Mouse (Mus musculus) kidney, embryonic 16.5 days (tissue): ENCODE results near the gene Olig2. TPM values are rescaled to one million over a fixed set of nuclear protein-coding genes. Genes with fewer than 3 reads are reported as not detected.

Experiments used
- ATAC-seq: fragments of 200-750 bp; cut with Nextera tagmentation; 2 replicates; pipeline ENCODE4 v1.8.0; 2017; ENCODE audit warnings: moderate TSS enrichment; ENCODE audit not compliant: low FRiP score, low TSS enrichment
- H3K27ac ChIP-seq: fragments of 300-500 bp; sonication (generic); 2 replicates; pipeline ENCODE4 v1.5.1; 2014; ENCODE audit warnings: low read length
- H3K27me3 ChIP-seq: fragments of 300-500 bp; sonication (generic); 2 replicates; pipeline ENCODE4 v1.6.1; 2014; ENCODE audit warnings: low read length, control low read depth, mixed read lengths; ENCODE audit not compliant: insufficient read depth
- H3K36me3 ChIP-seq: fragments of 300-500 bp; sonication (generic); 2 replicates; pipeline ENCODE4 v1.6.1; 2014; ENCODE audit warnings: low read length, control low read depth, mixed read lengths; ENCODE audit not compliant: insufficient read depth
- H3K4me1 ChIP-seq: fragments of 300-500 bp; sonication (generic); 2 replicates; pipeline ENCODE4 v1.6.1; 2014; ENCODE audit warnings: low read length, control low read depth, mixed read lengths; ENCODE audit not compliant: insufficient read depth
- H3K4me2 ChIP-seq: fragments of 300-500 bp; sonication (generic); replicated peaks from 2 replicates; pipeline ENCODE4 v1.6.1; 2014; ENCODE audit warnings: low read depth, low read length
- H3K4me3 ChIP-seq: fragments of 300-500 bp; sonication (generic); 2 replicates; pipeline ENCODE4 v1.5.1; 2014; ENCODE audit warnings: mild to moderate bottlenecking, low read length
- H3K9ac ChIP-seq: fragments of 300-500 bp; sonication (generic); replicated peaks from 2 replicates; pipeline ENCODE4 v1.6.1; 2014; ENCODE audit warnings: low read length
- H3K9me3 ChIP-seq: fragments of 300-500 bp; sonication (generic); 2 replicates; pipeline ENCODE4 v1.6.1; 2016; ENCODE audit warnings: low read length, control low read depth
- WGBS: fragments of 180-500 bp; shearing (Covaris S2); extraction: QIAGEN DNeasy Blood & Tissue Kit; methylation state at CpG from one replicate; pipeline ENCODE4 v1.1.7; 2014; 5-methylcytosine and 5-hydroxymethylcytosine counted together
- polyA plus RNA-seq: library from polyadenylated mRNA; unstranded; fragments of >200 nt; fragmentation: Nextera tagmentation; extraction: Ambion mirVana; gene quantifications from 2 replicates; pipeline ENCODE4 v1.2.1, GENCODE M21; 2015

The Olig2 gene
- polyA plus RNA-seq = not detected in 2 replicates

- Histone ChIP-seq H3K4me1 (peaks cover 5% of the 10 kb centered on the region; the same call in 1 of the 2 replicates), H3K36me3 (no peaks in the 10 kb centered on the region), H3K27me3 (peaks cover 100% of the 10 kb centered on the region), H3K9me3 (no peaks in the 10 kb centered on the region), H3K27ac (no peak within 1 kb of the TSS), H3K9ac (no peak within 1 kb of the TSS), H3K4me3 (peak within 1 kb of the TSS; percentile 7), H3K4me2 (peak within 1 kb of the TSS; percentile 39; the same call in 1 of the 2 replicates)
- under 1% methylated on average over 53 of the region's 53 CpGs for WGBS
- peak; percentile 37; the same call in 1 of the 2 replicates for ATAC-seq
Observed at GRCm38 (mm10) chr16:91225233-91226037, at the start of gene Olig2. Olig2 (plus strand) TSS chr16:91225457.

DNA sequence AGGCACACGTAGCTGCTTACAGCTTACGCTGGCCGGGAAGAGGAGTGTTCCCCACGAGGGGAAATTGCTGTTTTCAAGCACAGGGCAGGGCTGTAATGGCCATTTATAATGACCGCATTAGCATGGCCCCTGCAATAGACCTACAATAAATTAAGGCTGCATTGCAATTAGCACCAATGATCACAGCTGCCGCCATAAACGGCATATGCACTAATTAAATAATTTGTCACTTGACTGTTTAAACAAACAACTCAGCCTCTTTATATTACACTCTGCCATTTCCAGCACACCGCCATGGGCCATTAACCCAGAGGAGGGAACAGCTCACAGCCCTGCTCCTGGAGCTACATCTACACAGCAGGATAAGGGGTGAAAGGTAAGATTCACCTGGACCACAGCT, 49.4 kb upstream of the Olig2 start:
- Histone ChIP-seq H3K4me1 (0 out of 2 replicates have a peak, but pooled peaks cover 2% of the 10 kb centered on the region), H3K9ac (no peak overlapping the region), H3K4me2 (no peak overlapping the region), H3K4me3 (no peak overlapping the region), H3K36me3 (no peaks in the 10 kb centered on the region), H3K27ac (no peak overlapping the region), H3K27me3 (peaks cover 81% of the 10 kb centered on the region), H3K9me3 (no peaks in the 10 kb centered on the region)
- WGBS = 5% methylated on average over 8 of the region's 8 CpGs
- ATAC-seq = peak; percentile 71; the same call in 1 of the 2 replicates

- Histone ChIP-seq H3K9me3 (no peaks in the 10 kb centered on the region), H3K4me2 (no peak overlapping the region), H3K36me3 (no peaks in the 10 kb centered on the region), H3K27ac (no peak overlapping the region), H3K27me3 (peaks cover 62% of the 10 kb centered on the region), H3K4me3 (no peak overlapping the region), H3K4me1 (no peaks in the 10 kb centered on the region), H3K9ac (no peak overlapping the region)
- no peak for ATAC-seq
- 23% methylated on average over 8 of the region's 8 CpGs for WGBS
Observed at GRCm38 (mm10) chr16:91187046-91187445, 38.2 kb upstream of the Olig2 start.

DNA sequence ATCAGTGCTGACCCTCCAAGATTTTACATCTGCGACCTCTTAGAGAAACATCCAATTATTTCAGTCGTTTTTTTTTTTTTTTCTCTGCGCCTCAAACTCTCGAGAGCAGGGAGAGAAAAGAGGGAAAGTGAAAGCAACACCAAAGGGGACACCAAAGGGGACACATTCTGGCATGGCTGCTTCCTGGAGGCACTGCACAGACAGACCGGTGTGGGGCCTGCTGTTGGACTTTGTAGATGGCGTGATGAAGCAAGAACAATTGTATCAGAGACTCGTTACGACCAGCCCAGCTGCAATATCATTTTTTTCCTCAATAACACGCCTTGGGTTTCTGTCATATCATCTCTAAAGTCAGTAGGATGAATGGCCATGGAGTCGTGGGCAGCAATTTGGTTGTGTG, 37.6 kb upstream of the Olig2 start:
- no peaks in the 10 kb centered on the region for H3K4me1 ChIP-seq
- no peak overlapping the region for H3K9ac ChIP-seq
- H3K27me3 ChIP-seq = peaks cover 64% of the 10 kb centered on the region
- H3K4me2 ChIP-seq = no peak overlapping the region
- H3K4me3 ChIP-seq = no peak overlapping the region
- no peak for ATAC-seq
- H3K9me3 ChIP-seq = no peaks in the 10 kb centered on the region
- no peak overlapping the region for H3K27ac ChIP-seq
- H3K36me3 ChIP-seq = no peaks in the 10 kb centered on the region
- WGBS = 74% methylated on average over 10 of the region's 10 CpGs

DNA sequence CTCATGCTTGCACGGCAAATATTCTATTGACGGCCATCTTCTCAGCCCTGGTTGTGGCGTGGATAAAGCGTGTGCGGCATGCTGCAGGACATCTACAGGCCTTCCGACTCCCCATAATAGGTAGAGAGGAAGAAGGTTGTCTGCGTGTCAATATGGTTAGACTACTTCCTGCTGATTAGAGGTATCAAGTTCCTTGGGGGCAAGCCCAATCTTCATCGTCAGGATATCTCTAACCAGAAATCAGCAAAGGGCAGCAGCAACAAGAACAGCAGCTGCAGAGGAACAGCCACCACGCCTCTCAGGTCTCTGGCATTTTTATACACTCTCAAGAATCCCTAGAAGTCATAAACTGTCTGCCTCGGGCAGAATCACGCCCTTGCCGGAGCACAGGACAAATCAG, 37.0 kb upstream of the Olig2 start:
- no peak for ATAC-seq
- Histone ChIP-seq H3K4me3 (no peak overlapping the region), H3K4me2 (no peak overlapping the region), H3K4me1 (no peaks in the 10 kb centered on the region), H3K9me3 (no peaks in the 10 kb centered on the region), H3K27me3 (peaks cover 65% of the 10 kb centered on the region), H3K36me3 (no peaks in the 10 kb centered on the region), H3K27ac (no peak overlapping the region), H3K9ac (no peak overlapping the region)
- 75% methylated on average over 12 of the region's 12 CpGs for WGBS

DNA sequence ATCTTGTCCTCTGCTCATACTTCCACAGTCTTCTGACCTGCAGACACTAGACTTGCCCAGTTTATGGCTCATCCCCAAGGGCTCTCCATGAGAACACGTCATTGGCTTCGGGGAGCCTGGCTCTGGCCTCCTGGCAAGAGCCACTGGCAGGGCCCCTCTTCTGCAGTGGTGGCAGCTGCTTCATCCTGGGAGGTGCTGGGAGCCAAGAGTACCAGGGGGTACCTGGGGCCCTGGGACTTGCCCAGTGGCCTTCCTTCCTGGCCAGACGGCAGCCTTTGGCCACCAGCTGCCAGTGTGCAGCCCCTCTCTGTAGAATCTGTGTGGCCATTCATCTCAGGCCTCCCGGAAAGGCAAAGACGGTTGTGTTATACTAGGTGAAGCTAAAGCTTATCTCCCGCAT, 34.0 kb upstream of the Olig2 start:
- H3K9me3 ChIP-seq = 0 out of 2 replicates have a peak, but pooled peaks cover 3% of the 10 kb centered on the region
- no peaks in the 10 kb centered on the region for H3K36me3 ChIP-seq
- 77% methylated on average over 6 of the region's 6 CpGs for WGBS
- H3K27ac ChIP-seq = no peak overlapping the region
- no peak overlapping the region for H3K9ac ChIP-seq
- H3K4me3 ChIP-seq = no peak overlapping the region
- no peak overlapping the region for H3K4me2 ChIP-seq
- H3K4me1 ChIP-seq = no peaks in the 10 kb centered on the region
- ATAC-seq = no peak
- H3K27me3 ChIP-seq = peaks cover 63% of the 10 kb centered on the region

DNA sequence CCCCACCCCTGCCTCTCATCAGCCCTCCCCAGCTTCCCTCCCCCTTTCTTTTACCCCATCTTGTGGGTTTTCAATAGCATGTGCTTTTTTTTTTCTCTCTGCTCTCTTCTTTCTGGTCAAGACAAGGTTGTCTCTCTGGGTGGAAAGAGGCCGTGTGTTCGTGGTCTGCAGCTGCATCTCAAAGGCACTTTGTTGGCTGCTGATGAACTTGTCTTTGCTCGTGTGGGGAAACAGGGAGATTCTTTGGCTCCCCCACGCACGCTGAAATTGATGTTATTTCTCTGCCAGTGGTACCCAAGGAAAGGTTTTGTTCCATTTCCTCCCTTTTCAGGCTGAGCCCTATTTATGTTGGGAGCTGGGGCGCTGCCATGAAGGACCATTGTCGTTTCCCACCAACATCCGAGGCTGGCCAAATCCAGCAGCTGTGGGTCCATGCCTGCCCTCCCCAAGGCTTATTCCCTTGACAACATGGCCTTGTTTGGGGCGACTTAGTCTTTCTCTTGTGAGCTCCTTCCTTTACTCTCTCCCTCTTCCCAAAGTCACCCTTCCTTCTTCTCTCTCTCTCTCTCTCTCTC, 33.5 kb upstream of the Olig2 start:
- 80% methylated on average over 9 of the region's 9 CpGs for WGBS
- H3K4me3 ChIP-seq = no peak overlapping the region
- no peak overlapping the region for H3K27ac ChIP-seq
- H3K9me3 ChIP-seq = 0 out of 2 replicates have a peak, but pooled peaks cover 3% of the 10 kb centered on the region
- peaks cover 61% of the 10 kb centered on the region for H3K27me3 ChIP-seq
- no peak overlapping the region for H3K9ac ChIP-seq
- H3K36me3 ChIP-seq = no peaks in the 10 kb centered on the region
- no peak for ATAC-seq
- no peak overlapping the region for H3K4me2 ChIP-seq
- no peaks in the 10 kb centered on the region for H3K4me1 ChIP-seq

- Histone ChIP-seq H3K27ac (no peak overlapping the region), H3K4me1 (no peaks in the 10 kb centered on the region), H3K36me3 (no peaks in the 10 kb centered on the region), H3K9ac (no peak overlapping the region), H3K4me3 (no peak overlapping the region), H3K9me3 (peaks cover 3% of the 10 kb centered on the region; the same call in 1 of the 2 replicates), H3K4me2 (no peak overlapping the region), H3K27me3 (peaks cover 56% of the 10 kb centered on the region)
- WGBS = 7% methylated on average over 15 of the region's 15 CpGs
- no peak for ATAC-seq
Observed at GRCm38 (mm10) chr16:91192672-91193354, 32.4 kb upstream of the Olig2 start.

GRCm38 (mm10) chr16:91199815-91200214, 25.4 kb upstream of the Olig2 start:
- no peak overlapping the region for H3K4me3 ChIP-seq
- WGBS = 87% methylated on average over 7 of the region's 7 CpGs
- no peak for ATAC-seq
- H3K27me3 ChIP-seq = peaks cover 3% of the 10 kb centered on the region
- no peak overlapping the region for H3K4me2 ChIP-seq
- peaks cover 3% of the 10 kb centered on the region; the same call in 1 of the 2 replicates for H3K9me3 ChIP-seq
- no peaks in the 10 kb centered on the region for H3K36me3 ChIP-seq
- H3K9ac ChIP-seq = no peak overlapping the region
- no peaks in the 10 kb centered on the region for H3K4me1 ChIP-seq
- H3K27ac ChIP-seq = no peak overlapping the region
